Mouse (Mus musculus) small intestine, adult 2 months (tissue): ENCODE measurements around the gene Esyt2. TPM values are rescaled to one million over a fixed set of nuclear protein-coding genes. Genes with fewer than 3 reads are reported as not detected.
"Not testable (repeated sequence)": the region's sequence is repeated elsewhere in the genome, so short reads cannot be mapped to it uniquely, and the experiment has no call there.

Experiments
- H3K27ac ChIP-seq: fragments of 200-500 bp; 2 replicates; pipeline ENCODE4 v1.5.1; 2012; ENCODE audit warnings: low read depth, low read length, control low read depth, inconsistent platforms; ENCODE audit not compliant: insufficient read depth
- H3K27me3 ChIP-seq: fragments of 200-500 bp; 2 replicates; pipeline ENCODE4 v1.6.1; 2012; ENCODE audit warnings: mild to moderate bottlenecking, moderate library complexity, low read length, inconsistent platforms; ENCODE audit not compliant: control insufficient read depth, insufficient read depth
- H3K36me3 ChIP-seq: fragments of 200-500 bp; 2 replicates; pipeline ENCODE4 v1.6.1; 2012; ENCODE audit warnings: mild to moderate bottlenecking, low read length, control low read depth, inconsistent platforms; ENCODE audit not compliant: control insufficient read depth, insufficient read depth
- H3K4me1 ChIP-seq: fragments of 200-500 bp; 2 replicates; pipeline ENCODE4 v1.6.1; 2012; ENCODE audit warnings: low read length, inconsistent platforms, mixed read lengths; ENCODE audit not compliant: control insufficient read depth, insufficient read depth, insufficient read length
- H3K4me3 ChIP-seq: fragments of 200-500 bp; 2 replicates; pipeline ENCODE4 v1.5.1; 2012; ENCODE audit warnings: low read depth, mild to moderate bottlenecking, control low read depth, inconsistent platforms, low read length, moderate library complexity
- CTCF ChIP-seq: fragments of 200-500 bp; IDR thresholded peaks from 2 replicates; pipeline ENCODE4 v1.5.1; 2012; ENCODE audit warnings: low read depth, mild to moderate bottlenecking, control low read depth, inconsistent platforms, low read length, moderate library complexity, mixed read lengths; ENCODE audit not compliant: insufficient replicate concordance, insufficient read length; ENCODE audit errors: extremely low read depth
- POLR2A ChIP-seq: fragments of 200-500 bp; IDR thresholded peaks from 2 replicates; pipeline ENCODE4 v1.6.1; 2012; ENCODE audit warnings: low read depth, mild to moderate bottlenecking, control low read depth, inconsistent platforms, low read length, moderate library complexity
- WGBS: fragments of 180-500 bp; shearing (Covaris S2); methylation state at CpG from one replicate; pipeline ENCODE4 v1.1.7; 2018; 5-methylcytosine and 5-hydroxymethylcytosine counted together
- polyA plus RNA-seq: library from polyadenylated mRNA; depleted of rRNA; stranded (reverse); fragments of >200 nt; gene quantifications from 2 replicates; pipeline ENCODE4 v1.2.3, GENCODE M21; 2012

Gene Esyt2
- polyA plus RNA-seq, 1 experiment = 14.3 TPM

- Histone ChIP-seq H3K27me3 (no peaks in the 10 kb centered on the region), H3K27ac (0 out of 2 replicates have a peak overlapping the region, but pooled peaks have one; percentile 18), H3K4me1 (peaks cover 2% of the 10 kb centered on the region; the same call in 1 of the 2 replicates), H3K4me3 (no peak overlapping the region), H3K36me3 (no peaks in the 10 kb centered on the region)
- no peak for TF ChIP-seq CTCF
- TF ChIP-seq POLR2A = no peak
- WGBS = 18% methylated on average over 5 of the region's 5 CpGs
Measured at GRCm38 (mm10) chr12:116269450-116269849, 11.5 kb upstream of the Esyt2 start.

DNA sequence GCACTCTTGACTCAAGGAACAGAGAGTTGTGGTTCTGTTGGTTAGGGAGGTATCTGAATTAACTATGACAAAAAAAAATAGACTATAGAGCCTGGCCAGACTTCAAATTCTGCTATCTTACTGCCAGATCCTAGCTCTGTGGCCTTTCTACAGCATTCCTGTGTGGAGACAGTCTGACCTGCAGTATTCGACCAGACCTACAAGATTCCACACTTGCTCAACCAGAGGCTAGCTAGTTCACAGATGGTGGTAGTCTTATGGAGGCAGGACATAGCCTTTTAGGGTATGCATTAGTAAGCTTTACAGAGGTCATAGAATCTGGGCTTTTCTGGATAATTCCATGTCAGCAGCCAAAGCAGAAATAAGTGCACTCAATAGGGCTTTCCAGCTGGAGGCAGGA, 10.5 kb upstream of the Esyt2 start:
- WGBS = 87% methylated on average over 1 of the region's 1 CpGs
- no peak overlapping the region for H3K27ac ChIP-seq
- peaks cover 2% of the 10 kb centered on the region; the same call in 1 of the 2 replicates for H3K4me1 ChIP-seq
- TF ChIP-seq POLR2A (no peak), CTCF (no peak)
- H3K36me3 ChIP-seq = no peaks in the 10 kb centered on the region
- no peaks in the 10 kb centered on the region for H3K27me3 ChIP-seq
- H3K4me3 ChIP-seq = no peak overlapping the region

DNA sequence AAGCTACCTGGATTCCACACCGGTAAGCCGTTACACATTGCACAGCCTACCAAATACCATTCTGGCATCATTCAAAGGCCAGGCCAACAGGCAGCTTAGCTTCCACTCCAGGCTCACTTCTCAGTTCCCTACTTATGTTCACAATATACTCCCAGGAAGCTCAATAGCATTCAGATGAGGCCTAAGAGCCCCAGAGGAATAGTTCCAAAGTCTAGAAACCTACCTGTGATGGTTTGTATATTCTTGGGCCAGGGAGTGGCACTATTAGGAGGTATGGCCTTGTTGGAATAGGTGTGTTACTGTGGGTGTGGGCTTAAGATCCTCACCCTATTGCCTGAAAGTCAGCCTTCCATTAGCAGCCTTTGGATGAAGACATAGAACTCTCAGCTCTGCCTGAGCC, 9.9 kb upstream of the Esyt2 start:
- no peaks in the 10 kb centered on the region for H3K27me3 ChIP-seq
- H3K4me1 ChIP-seq = peaks cover 2% of the 10 kb centered on the region; the same call in 1 of the 2 replicates
- no peak for TF ChIP-seq CTCF
- no peak for TF ChIP-seq POLR2A
- H3K36me3 ChIP-seq = no peaks in the 10 kb centered on the region
- WGBS = 95% methylated on average over 2 of the region's 2 CpGs
- H3K27ac ChIP-seq = no peak overlapping the region
- no peak overlapping the region for H3K4me3 ChIP-seq

GRCm38 (mm10) chr12:116273733-116274132, 7.3 kb upstream of the Esyt2 start:
- Histone ChIP-seq H3K36me3 (no peaks in the 10 kb centered on the region), H3K27me3 (no peaks in the 10 kb centered on the region), H3K4me3 (no peak overlapping the region), H3K4me1 (peaks cover 2% of the 10 kb centered on the region; the same call in 1 of the 2 replicates), H3K27ac (no peak overlapping the region)
- no peak for TF ChIP-seq CTCF
- TF ChIP-seq POLR2A = no peak
- WGBS = 69% methylated on average over 1 of the region's 1 CpGs

DNA sequence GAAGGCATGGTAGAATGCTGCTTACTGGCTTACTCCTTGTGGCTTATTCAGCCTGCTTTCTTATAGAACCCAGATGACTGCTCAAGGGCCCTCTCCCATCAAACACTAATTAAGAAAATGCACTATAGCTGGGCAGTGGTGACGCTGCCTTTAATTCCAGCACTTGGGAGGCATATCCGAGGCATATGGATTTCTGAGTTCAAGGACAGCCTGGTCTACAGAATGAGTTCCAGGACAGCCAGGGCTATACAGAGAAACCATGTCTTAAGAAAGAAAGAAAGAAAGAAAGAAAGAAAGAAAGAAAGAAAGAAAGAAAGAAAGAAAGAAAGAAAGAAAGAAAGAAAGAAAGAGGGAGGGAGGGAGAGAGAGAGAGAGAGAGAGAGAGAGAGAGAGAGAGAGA, 5.9 kb upstream of the Esyt2 start, which contains the start of gene Gm11027:
Gene Gm11027 (plus strand): TSS at position 301 of the 400 bp plus-strand sequence.
- H3K4me1 ChIP-seq, H3K36me3 ChIP-seq, H3K27me3 ChIP-seq, H3K27ac ChIP-seq, H3K4me3 ChIP-seq: not testable (repeated sequence)
- 94% methylated on average over 2 of the region's 2 CpGs for WGBS

GRCm38 (mm10) chr12:116275631-116276030, 5.4 kb upstream of the Esyt2 start:
- Histone ChIP-seq H3K27me3 (no peaks in the 10 kb centered on the region), H3K27ac (no peak overlapping the region), H3K4me1 (no peaks in the 10 kb centered on the region), H3K36me3 (no peaks in the 10 kb centered on the region), H3K4me3 (no peak overlapping the region)
- 48% methylated on average over 4 of the region's 4 CpGs for WGBS
- TF ChIP-seq POLR2A (no peak), CTCF (no peak)

- no peaks in the 10 kb centered on the region for H3K4me1 ChIP-seq
- TF ChIP-seq POLR2A (no peak), CTCF (no peak)
- H3K36me3 ChIP-seq = no peaks in the 10 kb centered on the region
- 81% methylated on average over 2 of the region's 2 CpGs for WGBS
- no peak overlapping the region for H3K4me3 ChIP-seq
- H3K27me3 ChIP-seq = no peaks in the 10 kb centered on the region
- no peak overlapping the region for H3K27ac ChIP-seq
Measured at GRCm38 (mm10) chr12:116276961-116277360, 4.0 kb upstream of the Esyt2 start.

DNA sequence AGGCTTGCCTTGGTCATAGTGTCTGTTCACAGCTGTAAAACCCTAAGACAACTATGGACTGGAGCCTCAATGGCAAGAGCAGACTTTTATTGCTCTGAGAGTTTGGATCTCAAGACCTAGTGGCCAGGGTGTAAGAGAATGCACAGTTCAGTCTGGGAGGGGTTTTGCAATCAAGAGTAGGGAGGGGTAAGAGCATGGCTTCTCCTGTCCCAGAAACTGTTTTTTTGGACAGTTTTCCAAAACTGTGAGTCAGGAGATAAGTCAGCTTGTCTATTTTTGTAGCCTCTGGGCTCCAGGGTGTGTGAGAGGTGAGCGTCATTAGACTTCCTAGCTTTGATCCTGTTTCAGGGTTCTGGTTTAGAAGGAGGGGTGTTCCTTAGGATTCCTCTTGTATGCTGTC, 2.5 kb upstream of the Esyt2 start:
- no peak for TF ChIP-seq POLR2A
- no peaks in the 10 kb centered on the region for H3K36me3 ChIP-seq
- no peak overlapping the region for H3K27ac ChIP-seq
- H3K4me3 ChIP-seq = no peak overlapping the region
- WGBS = 100% methylated on average over 1 of the region's 1 CpGs
- no peaks in the 10 kb centered on the region for H3K27me3 ChIP-seq
- H3K4me1 ChIP-seq = no peaks in the 10 kb centered on the region
